Mouse (Mus musculus) heart, adult 18-20 months (tissue): ENCODE results near the gene Trim7. TPM values are rescaled to one million over a fixed set of nuclear protein-coding genes. Genes with fewer than 3 reads are reported as not detected.
A peak's percentile ranks its signal among the peaks of the same experiment; 100 is the strongest.
"Not testable (repeated sequence)": the region's sequence is repeated elsewhere in the genome, so short reads cannot be mapped to it uniquely, and the experiment has no call there.

Source experiments
- DNase-seq, 2 experiments: peaks; one replicate each; pipeline ENCODE4 v3.0.0; 2021 to 2022; ENCODE audit warnings: mixed read lengths in 1 of 2
- total RNA-seq, 2 experiments: library from RNA; stranded (reverse); gene quantifications; 2 replicates each; pipeline ENCODE4 v1.2.3; 2021

The Trim7 gene
- total RNA-seq, 2 experiments from 2014 or later, result 13.2 to 13.7 TPM

DNA sequence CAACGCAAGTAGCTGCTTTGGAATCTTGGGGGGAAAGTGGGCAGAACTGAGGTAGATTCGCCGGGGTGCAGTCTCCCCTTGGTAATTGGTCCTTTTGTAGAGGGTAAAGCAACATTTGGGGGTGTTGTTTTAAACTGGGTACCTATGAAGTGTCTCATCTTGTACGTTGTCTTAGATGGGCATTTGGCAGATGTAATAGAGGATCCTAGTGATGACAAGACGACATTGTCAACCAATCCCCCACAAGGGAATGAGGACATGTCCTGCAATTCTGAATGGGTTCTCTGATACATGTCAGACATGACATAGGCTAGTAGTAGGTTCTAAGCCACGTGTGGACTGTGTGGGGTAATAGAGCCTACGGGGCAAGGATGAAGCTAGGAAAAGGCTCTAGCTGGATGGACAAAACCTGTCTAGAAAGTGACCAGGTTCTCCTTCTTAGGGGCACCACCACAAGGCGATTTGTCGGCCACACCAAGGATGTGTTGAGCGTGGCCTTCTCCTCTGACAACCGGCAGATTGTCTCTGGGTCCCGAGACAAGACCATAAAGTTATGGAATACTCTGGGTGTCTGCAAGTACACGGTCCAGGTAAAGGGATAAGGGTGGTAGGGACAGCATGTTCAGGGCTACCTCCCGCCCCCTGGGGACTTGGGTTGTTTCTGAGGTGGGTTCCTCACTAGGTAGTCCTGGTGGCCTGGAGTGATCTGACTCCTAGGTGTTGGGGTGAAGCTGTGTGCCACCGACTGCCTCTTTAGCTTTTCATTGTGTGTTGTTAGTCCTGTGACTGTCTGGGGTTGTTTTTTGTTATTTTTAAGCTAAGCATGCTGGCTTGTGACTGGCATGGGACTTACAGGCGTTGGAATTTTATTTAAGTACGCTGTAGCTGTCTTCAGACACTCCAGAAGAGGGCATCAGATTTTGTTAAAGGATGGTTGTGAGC is 23.8 kb upstream of the Trim7 start:
- DNase-seq, result no peak

DNA sequence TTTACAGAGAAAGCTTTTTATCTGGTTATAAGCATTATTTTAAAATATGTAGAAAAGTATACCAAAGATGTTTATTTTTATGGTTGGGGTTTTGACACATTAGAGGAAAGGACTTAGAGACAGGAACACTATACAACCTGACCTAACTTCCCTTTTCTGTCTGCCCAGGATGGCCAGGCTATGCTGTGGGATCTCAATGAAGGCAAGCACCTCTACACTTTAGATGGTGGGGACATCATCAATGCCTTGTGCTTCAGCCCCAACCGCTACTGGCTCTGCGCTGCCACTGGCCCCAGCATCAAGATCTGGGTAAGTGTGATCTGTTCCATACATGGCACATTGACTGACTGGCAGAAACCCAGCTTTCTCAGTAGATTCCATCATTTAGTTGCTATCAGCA is 22.0 kb upstream of the Trim7 start:
- DNase-seq, result no peak

DNA sequence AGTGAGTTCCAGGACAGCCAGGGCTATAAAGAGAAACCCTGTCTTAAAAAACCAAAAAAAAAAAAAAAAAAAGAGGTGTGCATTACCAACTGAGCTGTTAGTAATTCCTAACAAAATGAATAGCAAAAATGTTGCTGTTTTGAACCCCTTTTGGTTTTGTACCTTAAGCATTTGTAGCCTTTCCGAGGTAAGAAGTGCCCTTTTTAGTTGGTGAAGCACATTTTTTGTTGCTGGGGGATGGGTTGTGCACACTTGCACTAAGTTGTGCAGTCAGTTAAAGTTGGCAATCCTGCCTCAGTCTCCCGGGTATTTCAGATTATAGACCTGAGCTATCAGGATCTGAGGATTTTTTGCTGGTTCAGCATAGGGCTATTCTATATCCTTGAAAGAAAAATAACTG is 21.0 kb upstream of the Trim7 start:
- no peak for DNase-seq

DNA sequence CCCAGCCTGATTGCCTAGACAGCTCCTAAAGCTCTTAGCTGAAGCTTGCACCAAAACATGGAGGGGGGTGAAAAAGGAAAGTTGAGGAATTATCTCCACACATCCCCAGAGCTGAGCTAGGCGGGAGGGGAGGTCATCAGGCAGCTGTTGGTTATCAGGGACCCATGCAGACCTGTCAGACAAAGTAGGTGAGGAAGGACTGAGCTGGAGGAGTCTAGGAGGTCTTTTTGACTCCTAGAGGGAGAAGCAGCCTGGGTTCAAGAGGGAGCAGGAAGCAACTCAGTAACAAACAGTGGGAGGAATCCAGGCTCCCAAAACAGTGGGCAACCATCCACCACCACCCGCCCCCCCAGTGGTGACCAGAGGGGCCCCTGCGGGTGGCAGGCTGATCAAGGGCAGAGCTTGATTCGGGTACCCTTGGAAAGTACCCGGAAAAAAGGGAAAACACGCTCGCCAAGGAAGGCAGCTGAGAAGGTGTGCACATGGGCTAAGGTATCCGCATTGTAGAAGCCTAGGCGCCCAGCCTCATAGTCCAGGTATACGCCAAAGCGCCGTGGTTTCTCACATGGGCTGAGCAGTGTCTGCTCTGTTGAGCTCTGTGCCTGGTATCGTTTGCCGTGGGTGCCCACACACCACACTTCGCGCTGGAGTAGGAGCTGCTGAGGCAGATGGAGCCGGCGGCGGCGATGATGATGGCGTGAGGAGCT is 18.9 kb upstream of the Trim7 start:
- DNase-seq, result no peak

DNA sequence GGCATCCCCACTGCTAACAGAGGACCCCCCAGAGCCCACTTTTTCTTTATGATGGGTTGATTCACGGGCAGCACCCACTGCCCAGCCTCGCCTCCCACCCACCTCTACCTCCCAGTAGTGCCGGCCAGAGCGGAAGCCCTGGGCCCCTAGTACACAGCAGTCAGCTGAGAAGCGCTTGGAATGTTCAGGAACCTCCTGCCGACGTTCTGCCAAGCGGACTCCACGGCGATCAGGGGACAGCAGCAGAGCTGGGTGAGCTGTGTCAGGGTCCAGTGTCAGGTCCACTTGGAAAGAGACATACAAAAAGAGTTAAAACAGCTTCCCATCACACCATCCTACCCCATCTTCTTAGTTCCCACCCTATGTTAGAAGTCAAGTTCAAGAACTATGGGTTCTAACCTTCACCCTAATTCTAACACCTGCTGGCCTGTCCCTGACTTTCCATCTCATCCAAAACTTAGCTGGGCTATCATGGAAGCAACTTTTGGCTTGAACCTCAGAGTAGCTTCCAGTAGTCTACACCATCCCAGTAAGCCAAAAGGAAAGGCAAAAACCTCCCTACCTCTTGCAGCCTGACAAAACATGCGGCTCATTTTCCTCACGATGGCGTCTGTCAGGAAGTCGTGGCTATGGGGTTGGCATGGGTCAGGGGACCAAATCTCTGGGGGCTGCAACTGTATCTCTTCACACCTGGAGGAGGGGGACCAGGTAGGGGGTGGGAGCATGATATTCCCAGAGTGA is 18.2 kb upstream of the Trim7 start:
- no peak for DNase-seq

DNA sequence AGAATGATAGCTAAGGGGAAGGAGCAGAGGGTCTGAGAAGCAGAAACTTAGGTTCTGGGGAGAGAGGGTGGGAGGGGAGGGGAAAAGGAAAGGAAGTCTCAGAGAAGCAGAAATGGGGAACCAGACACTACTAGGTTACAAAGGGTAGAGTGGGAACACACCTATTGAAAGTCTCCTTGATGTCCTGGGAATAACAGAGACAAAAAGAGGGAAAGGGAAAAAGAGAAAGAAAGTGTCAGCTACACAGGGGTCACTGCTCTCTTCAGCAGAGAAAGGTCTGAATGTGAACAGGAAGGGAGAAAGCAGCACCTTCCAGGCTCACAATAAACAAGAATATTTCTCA is 17.7 kb upstream of the Trim7 start:
- no peak for DNase-seq

DNA sequence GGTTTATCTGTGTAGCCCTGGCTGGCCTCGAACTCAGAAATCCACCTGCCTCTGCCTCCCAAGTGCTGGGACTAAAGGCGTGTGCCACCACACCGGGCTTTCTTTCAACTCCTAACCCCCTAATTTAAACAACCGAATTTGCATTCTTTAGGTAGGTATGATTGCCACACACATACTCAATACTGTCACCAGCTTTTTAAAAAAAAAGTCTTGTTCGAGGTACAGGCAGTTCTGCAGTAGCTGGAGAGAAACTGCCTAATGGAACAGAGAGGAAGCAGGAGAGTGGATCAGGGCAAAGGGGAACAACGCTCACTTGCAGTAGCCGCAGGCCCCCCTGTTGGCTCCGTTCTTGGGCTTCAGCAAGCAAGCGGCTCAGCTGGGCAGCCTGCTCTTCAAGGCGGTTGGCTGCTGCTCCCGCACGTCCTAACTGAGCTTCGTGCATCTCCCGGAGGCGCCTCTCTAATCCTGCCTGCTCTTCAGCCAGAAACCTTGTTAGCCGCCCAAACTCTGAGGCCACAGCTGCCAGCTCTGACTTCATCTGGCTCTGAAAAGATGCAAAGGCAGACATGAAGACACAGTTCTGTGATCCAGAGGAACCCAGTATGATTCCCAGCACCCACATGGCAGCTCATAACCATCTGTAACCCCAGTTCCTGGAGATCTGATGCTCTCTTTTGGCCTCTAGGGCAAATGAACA is 17.1 kb upstream of the Trim7 start:
- DNase-seq, result peak in 1 of 2 experiments; percentile 60

DNA sequence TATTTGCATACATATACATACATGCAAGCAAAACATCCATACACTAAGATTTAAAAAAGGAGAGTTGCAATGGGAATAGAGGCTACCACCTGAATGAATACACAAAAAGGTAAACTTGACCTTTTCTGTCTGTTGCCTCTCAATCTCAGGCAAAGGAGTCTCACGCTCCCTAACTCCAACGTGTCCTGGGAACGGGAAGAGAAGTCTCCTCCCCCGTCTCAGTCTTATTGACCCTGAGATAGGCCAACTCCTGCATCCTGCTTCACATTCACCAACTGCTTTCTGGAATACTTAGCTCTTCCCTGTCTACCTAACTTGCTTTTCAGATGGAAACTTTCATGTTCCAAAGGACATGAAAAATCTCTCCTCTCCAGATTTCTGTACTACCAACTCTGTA is 16.5 kb upstream of the Trim7 start:
- DNase-seq, result no peak

DNA sequence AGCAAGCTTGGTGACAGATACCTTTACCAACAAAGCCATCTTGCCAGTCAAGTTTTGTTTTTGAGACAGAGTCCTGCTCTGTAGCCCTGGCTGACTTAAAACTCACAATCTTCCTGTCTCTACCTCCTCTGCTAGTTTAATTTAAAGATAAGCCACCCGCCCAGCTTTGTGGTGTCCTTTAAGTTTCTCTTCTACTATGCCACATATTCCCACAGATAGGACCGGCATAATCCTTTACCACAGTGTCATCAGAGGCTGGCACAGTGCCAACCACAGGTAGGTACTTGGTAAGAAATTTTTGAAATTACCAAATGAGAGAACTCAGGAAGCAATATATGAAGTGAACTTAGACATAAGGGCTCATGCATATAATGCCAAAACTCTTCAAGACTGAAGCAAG is 15.8 kb upstream of the Trim7 start:
- no peak for DNase-seq

DNA sequence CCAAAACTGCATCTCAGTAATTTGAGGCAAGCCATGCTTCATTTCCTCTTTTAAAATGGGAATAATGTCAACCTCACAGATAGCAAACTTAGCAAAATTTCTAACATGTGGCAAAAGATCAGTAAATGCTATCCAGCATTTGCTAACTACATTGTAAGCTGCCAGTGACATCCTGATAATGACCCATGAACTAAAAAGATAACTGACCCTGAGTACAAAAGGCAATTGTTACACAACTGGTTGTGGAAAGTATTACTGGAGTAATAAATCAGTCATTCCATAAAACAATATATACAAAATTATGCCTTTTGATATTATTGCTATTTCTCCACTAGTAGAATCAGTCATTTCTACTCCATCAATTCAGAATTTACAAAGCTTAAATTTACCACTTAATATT is 12.2 kb upstream of the Trim7 start:
- DNase-seq, result no peak

DNA sequence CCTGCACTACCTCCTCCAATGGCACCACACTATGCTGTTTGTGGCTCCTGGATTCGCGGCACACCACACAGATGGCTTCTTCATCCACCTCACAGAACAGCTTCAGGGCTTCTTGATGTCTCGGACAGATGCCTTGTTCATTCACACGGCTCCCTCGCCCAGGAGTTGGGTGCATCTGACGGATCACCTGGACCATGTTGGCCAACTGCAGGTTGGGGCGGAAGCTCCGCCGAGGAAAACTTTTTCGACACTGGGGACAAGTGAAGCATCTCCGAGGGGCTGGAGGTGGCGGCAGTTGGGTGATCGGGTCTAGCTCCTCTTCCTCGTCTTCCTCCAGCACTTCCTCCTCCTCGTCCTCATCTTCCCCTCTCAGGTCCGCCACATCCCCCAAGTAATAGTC is 10.1 kb upstream of the Trim7 start:
- DNase-seq, result no peak

DNA sequence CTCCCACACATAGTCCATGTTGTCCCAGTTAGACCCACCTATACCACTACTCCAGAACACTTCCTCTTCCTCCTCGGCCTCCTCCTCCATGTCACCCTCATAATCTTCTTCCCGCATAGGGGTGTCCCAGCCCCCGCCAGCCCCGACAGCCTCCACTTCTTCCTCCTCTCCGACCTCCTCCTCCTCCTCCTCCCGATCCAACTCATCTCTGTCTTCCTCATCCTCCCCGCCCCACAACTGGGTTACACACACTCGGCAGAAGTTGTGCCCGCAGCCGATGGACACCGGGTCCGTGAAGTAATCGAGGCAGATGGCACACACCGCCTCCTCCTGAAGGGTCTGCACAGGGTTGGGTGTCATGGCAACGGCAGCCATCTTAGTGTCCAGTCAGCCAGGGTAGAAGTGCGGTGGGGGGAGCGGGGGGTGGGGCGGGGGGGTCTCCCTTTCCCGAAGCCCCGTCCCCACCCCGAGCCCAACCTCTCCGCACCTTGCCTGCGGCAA is 9.6 kb upstream of the Trim7 start:
- DNase-seq, result peak in 1 of 2 experiments; percentile 51

DNA sequence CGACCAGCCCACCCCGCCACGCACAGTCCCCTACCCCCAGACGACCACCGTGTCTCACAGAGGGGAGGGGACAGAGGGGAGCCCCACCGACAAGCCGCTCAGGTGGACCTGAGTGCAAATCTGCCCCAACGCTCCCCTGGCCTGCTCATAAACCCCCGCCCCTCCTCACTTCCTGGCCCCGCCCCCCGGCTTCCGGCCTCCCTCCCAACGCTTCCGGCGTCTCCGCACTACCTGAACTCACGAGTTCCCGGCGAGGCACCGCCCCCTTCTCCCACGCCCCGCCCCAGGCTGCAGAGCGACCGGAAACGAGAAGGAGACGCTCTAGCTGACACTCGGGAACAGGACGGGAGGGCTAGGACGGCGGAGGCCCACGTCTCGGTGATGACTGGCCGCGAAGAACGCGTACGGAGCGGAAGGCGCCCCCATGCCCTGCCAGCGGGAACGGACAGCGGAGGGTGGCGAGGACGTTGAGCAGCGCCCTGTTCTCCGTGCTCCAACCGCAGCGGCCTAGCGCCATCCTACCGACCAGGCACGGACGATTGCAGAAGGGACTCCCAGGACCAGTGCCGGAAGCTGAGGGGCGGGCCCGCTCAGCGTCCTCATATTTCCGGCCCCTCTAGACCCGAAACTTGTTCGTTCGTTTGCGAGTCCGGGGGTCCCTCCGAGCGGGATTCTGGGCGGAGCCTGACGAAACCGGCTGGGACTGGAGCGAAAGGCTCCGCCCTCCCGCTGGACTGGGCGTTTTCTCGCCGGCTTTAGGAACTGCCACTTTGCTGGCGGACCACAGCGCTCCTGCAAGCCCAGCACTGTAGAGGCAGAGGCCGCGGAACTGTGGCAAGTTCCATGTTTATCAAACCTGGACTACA is 8.9 kb upstream of the Trim7 start, which contains the start of gene Trim41:
Gene Trim41, minus strand, starts transcription at position 554 of the 866 bp plus-strand sequence.
- peak; percentile 99 for DNase-seq

DNA sequence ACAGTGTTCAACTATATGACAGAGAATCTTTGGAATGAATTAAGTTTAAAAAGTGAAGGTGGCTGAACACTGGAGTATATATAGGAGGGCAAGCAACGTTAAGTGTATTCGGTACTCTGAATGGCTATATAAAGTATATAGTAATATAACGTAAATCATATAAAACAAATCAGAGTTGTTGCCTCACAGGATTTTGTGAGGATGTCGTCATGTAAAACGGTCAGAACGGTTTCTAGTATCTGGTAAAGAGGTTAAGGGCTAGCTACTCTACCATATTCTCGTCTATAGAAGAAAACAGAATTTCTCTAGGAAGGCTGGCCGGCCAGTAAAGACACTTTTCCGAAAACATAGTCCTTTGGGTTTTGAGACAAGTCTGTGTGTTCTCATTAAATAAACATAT is 8.1 kb upstream of the Trim7 start:
- no peak for DNase-seq

DNA sequence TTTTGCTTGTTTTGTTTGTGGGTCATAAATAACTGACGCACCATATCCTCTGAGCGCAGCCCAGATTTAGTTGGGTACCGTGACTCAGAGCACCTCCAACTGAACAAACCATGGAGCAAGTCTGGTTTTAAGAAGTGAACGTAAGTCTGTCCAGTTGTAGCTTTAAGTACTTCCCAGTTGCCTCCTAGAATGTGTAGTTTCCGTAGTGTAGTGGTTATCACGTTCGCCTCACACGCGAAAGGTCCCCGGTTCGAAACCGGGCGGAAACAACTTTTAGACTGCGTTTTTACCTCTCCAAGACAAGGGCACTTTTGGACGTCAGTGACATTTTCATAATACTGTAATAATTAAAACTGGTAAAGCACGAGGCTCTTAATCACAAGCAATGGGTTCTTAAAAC is 7.6 kb upstream of the Trim7 start:
- DNase-seq, result peak; percentile 91 to 96

DNA sequence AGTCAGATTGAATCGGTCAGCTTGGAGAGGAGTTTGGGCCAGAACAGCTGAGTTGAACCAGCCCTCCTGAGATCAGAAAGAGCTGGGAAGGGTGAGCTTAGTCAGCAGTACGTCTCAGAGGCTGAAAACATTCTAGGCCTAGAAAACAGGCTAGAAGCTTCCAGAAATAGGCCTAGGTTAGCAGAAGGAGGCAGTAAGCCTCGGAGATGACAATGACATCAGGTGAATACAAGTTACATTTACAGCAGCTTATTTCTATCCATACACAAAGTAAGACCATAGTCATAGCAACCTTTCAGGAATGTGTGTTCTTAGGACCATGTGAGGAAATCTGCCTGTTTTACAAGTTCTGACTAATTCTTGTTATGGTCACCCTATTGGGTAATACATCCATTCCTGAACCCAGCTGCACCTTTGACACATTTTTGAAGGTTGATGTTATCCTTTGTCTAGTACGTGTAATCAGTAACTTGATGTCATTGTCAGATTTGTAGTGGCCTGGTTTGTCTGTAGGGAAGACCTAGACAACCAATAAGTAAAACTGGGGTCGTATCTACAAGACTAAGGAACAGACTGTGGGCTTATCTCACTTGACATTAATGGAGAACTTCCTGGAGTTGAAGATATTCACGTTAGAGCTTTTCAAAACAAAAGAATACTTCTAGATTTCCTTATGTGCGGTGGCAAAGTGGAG is 6.2 kb upstream of the Trim7 start:
- DNase-seq, result no peak

DNA sequence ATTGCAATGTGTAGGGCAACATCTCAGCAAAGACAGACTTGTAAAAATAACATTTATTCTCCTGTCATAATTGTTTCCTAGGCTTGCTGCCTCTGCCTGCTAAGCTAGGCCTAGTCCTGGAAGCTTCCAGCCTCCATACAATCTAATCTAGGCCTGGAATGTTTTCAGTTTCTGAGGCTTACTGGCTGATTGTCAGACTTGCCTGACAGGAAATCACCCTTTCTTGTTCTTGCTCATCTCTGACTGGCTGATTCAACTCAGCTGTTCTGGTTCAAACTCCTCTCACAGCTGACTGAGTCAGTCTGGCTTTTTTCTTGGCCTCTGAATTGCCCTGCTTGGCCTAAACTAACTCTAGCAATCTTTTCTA is 5.6 kb upstream of the Trim7 start:
- DNase-seq, result peak in 1 of 2 experiments; percentile 6

DNA sequence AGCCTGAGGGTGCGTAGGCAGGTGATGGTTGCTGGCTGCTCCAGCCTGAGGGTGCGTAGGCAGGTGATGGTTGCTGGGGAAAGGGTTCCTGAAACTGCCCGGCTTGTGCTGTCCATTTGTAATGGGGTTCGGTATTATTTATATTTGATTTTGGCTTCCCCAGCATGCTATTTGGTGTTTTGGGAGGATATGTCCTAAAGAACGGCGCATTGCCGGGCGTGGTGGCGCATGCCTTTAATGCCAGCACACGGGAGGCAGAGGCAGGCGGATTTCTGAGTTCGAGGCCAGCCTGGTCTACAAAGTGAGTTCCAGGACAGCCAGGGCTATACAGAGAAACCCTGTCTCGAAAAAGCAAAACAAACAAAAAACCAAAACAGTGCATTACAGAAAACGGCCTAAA is 4.6 kb upstream of the Trim7 start:
- DNase-seq, result not testable (repeated sequence)

DNA sequence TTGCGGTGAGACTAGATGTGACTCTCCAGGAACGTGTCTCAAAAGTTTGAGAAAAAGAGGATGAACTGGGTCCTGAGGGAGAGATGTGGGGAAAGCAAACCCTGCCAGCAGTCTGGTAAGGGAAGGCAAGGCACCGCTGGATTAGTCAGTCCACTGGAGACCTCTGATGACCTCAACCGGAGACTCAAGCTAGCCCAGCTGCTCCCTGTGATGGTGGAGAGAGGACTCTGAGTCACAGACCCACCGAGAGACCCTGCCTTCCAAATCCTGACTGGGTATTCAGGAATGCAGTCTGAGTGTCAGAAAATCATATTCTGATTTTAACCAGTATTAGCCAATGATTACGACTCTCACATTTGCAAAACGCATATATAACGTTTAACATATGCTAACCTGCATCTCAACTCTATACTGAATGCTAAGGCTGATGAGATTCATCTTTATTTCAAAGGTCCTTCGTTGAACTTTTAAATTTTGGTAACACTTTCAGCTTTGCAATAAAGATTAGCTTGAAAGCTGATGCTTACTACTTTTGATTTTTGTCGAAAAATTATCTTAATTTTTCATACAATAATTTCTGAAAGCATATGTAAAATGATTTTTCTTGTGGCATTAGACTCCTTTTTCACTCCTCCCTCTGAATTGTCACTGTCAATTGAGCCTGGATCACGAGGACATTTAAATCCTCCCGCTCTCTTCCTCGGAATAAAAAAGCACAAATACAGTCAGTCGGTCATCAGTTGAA is 3.0 kb upstream of the Trim7 start:
- DNase-seq, result peak in 1 of 2 experiments; percentile 11

DNA sequence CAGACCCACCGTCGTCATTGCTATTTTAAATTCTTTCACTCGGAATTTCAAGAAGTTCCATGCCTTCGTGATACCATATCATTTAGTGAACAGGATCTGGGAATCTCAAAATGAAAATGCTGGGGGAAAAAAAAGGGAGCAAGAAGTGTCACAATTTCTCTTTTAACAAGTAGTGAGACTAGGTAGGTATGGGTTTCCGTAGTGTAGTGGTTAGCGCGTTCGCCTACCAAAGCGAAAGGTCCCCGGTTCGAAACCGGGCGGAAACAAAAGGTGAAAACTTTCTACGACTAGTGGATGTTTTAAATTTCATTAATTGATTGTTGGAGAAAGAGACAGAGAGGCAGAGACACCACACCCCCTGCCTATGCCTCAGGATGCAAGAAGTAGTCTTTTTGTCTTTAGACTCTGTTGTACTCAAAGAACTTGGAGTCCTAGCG is 2.4 kb upstream of the Trim7 start:
- DNase-seq, result peak; percentile 66 to 85
